Mouse (Mus musculus) heart, embryonic 15.5 days (tissue): ENCODE data around the gene Zfyve19. TPM values are rescaled to one million over a fixed set of nuclear protein-coding genes. Genes with fewer than 3 reads are reported as not detected.

Experiments used
- ATAC-seq: fragments of 200-750 bp; cut with Nextera tagmentation; replicated peaks from 2 replicates; pipeline ENCODE4 v1.8.0; 2017; ENCODE audit warnings: low read depth, moderate TSS enrichment; ENCODE audit not compliant: insufficient number of reproducible peaks, insufficient read depth, low FRiP score
- H3K27ac ChIP-seq: fragments of 300-500 bp; sonication (generic); 2 replicates; pipeline ENCODE4 v1.5.1; 2015; ENCODE audit warnings: mild to moderate bottlenecking, inconsistent platforms
- H3K27me3 ChIP-seq: fragments of 300-500 bp; sonication (generic); 2 replicates; pipeline ENCODE4 v1.6.1; 2015; ENCODE audit warnings: inconsistent platforms
- H3K36me3 ChIP-seq: fragments of 300-500 bp; sonication (generic); 2 replicates; pipeline ENCODE4 v1.6.1; 2015; ENCODE audit warnings: mild to moderate bottlenecking, inconsistent platforms
- H3K4me1 ChIP-seq: fragments of 300-500 bp; sonication (generic); replicated peaks from 2 replicates; pipeline ENCODE4 v1.6.1; 2015; ENCODE audit warnings: inconsistent platforms
- H3K4me2 ChIP-seq: fragments of 300-500 bp; sonication (generic); 2 replicates; pipeline ENCODE4 v1.6.1; 2015; ENCODE audit warnings: inconsistent platforms, mild to moderate bottlenecking, moderate library complexity
- H3K4me3 ChIP-seq: fragments of 300-500 bp; sonication (generic); 2 replicates; pipeline ENCODE4 v1.5.1; 2015; ENCODE audit warnings: mild to moderate bottlenecking, inconsistent platforms
- H3K9ac ChIP-seq: fragments of 300-500 bp; sonication (generic); 2 replicates; pipeline ENCODE4 v1.6.1; 2015; ENCODE audit warnings: mild to moderate bottlenecking, inconsistent platforms
- H3K9me3 ChIP-seq: fragments of 300-500 bp; sonication (generic); replicated peaks from 2 replicates; pipeline ENCODE4 v1.6.1; 2016; ENCODE audit warnings: inconsistent platforms
- WGBS: fragments of 180-500 bp; shearing (Covaris S2); methylation state at CpG from one replicate; pipeline ENCODE4 v1.1.7; 2015; ENCODE audit warnings: mixed read lengths; 5-methylcytosine and 5-hydroxymethylcytosine counted together
- polyA plus RNA-seq: library from polyadenylated mRNA; unstranded; fragments of >200 nt; fragmentation: Nextera tagmentation; extraction: Ambion mirVana; gene quantifications from 2 replicates; pipeline ENCODE4 v1.2.1, GENCODE M21; 2015

Gene Zfyve19
- polyA plus RNA-seq, 1 experiment from 2014 or later = 29.7 TPM

DNA sequence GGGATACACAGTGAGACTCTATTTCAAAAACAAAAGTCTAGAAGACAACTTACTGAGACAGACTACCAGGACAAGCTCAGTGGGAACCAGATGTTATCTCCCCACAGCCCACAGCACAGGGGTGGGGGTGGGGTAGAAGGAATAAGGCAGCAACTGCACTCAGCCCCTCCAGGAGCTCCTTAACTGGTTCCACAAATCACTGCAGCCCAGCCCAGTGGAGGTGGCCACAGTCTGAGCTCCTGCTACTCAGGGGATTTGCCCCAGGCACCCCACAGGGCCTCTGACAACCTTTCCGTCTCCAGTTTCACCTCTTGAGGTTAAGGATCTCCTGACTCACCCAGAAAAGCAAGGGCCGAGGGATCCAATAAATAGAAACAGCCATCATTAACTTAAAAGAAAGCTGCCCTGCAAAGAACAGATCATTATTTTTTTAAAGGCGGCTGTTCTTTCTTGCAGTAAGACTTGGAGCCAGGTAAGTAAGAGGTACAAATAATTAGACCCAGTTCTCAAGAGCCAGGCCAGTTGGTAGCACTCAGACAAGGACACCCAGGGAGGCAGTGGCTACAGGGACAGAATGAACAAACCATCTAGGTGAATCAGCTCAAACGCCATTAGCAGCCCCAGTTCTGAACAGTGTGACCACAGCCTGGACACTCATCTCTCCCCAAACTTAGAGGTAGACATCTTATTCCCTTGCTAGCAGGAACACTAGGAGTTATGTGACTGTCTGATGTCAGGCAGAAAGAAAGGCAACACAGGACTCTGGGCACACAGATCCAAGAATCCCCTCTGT is 11.9 kb upstream of the Zfyve19 start:
- Histone ChIP-seq H3K9me3 (no peaks in the 10 kb centered on the region), H3K9ac (no peak overlapping the region), H3K27me3 (no peaks in the 10 kb centered on the region), H3K36me3 (no peaks in the 10 kb centered on the region), H3K4me1 (peaks cover 12% of the 10 kb centered on the region), H3K4me3 (no peak overlapping the region), H3K27ac (no peak overlapping the region), H3K4me2 (no peak overlapping the region)
- WGBS = 43% methylated on average over 4 of the region's 4 CpGs
- ATAC-seq = no peak

DNA sequence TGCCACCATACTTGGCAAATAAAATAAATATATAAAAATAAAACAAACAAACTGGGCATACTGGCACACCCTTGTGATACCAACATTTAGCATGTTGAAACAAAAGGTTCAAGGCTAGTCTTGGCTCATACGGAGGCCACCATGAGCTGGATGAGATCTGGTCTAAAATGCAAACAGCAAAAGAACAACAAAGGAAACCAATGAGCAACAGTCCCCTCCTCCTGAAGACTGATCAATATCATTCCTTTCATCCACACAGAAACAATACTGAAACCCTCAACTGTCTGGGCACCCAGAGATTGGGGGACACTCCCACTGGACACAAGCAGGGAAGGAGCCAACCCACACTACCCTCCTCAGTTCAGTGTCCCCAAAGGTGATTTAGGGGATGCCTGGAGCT is 10.9 kb upstream of the Zfyve19 start:
- Histone ChIP-seq H3K9me3 (no peaks in the 10 kb centered on the region), H3K4me1 (peaks cover 12% of the 10 kb centered on the region), H3K4me2 (no peak overlapping the region), H3K27me3 (no peaks in the 10 kb centered on the region), H3K4me3 (no peak overlapping the region), H3K36me3 (no peaks in the 10 kb centered on the region), H3K27ac (no peak overlapping the region), H3K9ac (no peak overlapping the region)
- WGBS = 77% methylated on average over 1 of the region's 1 CpGs
- ATAC-seq = no peak

DNA sequence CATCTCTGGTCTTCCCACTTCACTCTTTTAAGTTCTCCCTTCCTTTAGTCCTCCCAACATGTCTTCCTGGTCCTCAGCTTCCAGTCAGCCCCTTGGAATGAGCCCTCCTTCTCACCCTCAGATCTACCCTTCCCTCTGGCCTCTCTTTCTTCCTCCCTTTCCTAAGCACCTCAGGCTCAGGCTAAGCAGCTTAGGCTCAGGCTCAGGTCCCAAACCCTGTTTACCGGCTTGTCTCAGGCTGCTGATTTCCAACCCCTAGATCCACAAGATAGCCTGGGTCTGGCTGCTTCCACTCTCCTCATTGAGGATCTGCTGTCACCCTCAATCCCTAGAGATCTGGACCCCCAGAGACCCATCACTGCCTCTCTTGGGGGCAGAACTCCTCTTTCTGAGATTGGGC is 10.4 kb upstream of the Zfyve19 start:
- no peaks in the 10 kb centered on the region for H3K27me3 ChIP-seq
- H3K36me3 ChIP-seq = no peaks in the 10 kb centered on the region
- 33% methylated on average over 1 of the region's 1 CpGs for WGBS
- H3K4me2 ChIP-seq = no peak overlapping the region
- peaks cover 16% of the 10 kb centered on the region for H3K4me1 ChIP-seq
- no peak overlapping the region for H3K4me3 ChIP-seq
- ATAC-seq = no peak
- no peak overlapping the region for H3K9ac ChIP-seq
- H3K9me3 ChIP-seq = no peaks in the 10 kb centered on the region
- H3K27ac ChIP-seq = no peak overlapping the region

DNA sequence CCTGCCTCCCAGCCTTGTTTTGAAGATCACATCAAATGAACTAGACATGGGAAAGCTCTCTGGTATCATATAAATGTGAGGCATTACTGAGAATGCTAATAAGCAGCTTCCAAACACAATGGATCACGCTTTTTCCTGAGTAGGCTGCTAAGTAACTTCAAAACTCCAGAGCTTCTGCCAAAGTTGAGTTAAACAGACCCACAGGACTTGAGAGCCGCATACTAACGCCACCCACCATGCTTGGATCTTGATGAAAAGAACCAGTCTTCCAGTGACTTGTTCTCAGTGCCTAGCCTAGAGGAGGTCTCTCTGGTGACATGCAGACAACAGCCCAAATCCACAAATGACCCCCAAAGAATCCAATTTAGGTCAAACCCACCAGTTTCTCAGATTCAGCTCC is 9.5 kb upstream of the Zfyve19 start:
- no peak for ATAC-seq
- H3K4me1 ChIP-seq = peaks cover 22% of the 10 kb centered on the region
- WGBS = 77% methylated on average over 3 of the region's 3 CpGs

DNA sequence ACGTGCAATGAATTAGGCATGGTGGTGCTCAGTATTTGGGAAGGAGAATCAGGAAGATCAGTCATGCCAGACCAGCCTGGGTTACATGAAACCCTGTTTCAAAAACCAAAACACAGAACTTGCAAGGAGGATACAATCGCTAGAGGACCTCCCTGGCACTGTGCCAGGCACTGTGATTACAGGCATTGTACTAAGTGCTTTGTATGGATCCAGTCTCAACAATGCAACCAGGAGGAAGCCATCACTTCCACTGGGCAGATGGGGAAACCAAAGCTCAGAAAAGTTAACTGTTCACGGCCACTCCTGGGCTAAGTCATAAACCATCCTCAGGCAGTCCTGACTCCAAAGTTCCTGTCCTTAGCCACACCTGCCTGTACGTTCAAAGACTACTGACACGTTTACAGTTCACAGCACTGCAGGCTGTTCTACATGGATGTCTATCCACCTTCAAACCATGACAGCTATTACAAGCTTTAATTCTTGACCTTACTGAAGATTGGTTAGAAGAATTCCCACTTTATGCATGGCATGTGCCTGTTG is 5.4 kb upstream of the Zfyve19 start:
- H3K9ac ChIP-seq = no peak overlapping the region
- no peak overlapping the region for H3K4me2 ChIP-seq
- 54% methylated on average over 5 of the region's 5 CpGs for WGBS
- no peaks in the 10 kb centered on the region for H3K36me3 ChIP-seq
- peaks cover 19% of the 10 kb centered on the region for H3K4me1 ChIP-seq
- H3K27me3 ChIP-seq = no peaks in the 10 kb centered on the region
- H3K4me3 ChIP-seq = no peak overlapping the region
- peak overlapping the region; percentile 3; the same call in 1 of the 2 replicates for H3K27ac ChIP-seq
- H3K9me3 ChIP-seq = no peaks in the 10 kb centered on the region
- ATAC-seq = no peak

More for the DNA sequence above, 9.5 kb upstream of the Zfyve19 start:
- Histone ChIP-seq H3K4me2 (no peak overlapping the region), H3K27ac (no peak overlapping the region), H3K9me3 (no peaks in the 10 kb centered on the region), H3K36me3 (no peaks in the 10 kb centered on the region), H3K9ac (no peak overlapping the region), H3K4me3 (no peak overlapping the region), H3K27me3 (no peaks in the 10 kb centered on the region)

DNA sequence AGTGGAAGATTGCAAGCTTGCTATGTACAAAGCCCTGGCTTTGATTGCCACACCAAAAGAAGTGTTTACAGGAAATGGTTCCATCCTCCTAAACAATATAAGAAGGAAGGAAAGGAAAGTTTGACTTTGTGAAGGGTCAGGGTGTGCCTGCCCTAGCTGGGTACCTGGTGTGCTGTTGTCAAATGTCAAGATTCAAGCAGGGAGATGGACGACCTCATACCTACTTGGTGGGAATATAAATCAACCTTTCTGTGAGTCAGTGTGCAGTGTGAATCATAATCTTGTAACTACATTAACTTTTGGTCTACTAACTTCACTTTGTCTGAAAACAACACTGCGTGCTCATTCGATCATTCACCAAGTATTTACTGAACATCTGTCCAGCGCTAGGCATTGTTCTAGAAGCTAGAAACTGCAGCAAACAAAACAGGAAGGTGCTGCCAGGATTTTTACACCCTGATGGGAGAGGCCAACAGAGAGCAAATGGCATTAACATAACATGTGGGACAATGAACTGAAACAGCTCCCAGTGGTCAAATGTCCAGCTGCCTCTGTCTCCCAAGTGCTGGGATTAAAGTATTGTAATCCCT is 4.5 kb upstream of the Zfyve19 start:
- Histone ChIP-seq H3K36me3 (no peaks in the 10 kb centered on the region), H3K4me3 (no peak overlapping the region), H3K4me2 (no peak overlapping the region), H3K4me1 (peaks cover 19% of the 10 kb centered on the region), H3K9me3 (no peaks in the 10 kb centered on the region), H3K27ac (peak overlapping the region; percentile 26; the same call in 1 of the 2 replicates), H3K9ac (no peak overlapping the region), H3K27me3 (no peaks in the 10 kb centered on the region)
- 68% methylated on average over 4 of the region's 4 CpGs for WGBS
- ATAC-seq = no peak

DNA sequence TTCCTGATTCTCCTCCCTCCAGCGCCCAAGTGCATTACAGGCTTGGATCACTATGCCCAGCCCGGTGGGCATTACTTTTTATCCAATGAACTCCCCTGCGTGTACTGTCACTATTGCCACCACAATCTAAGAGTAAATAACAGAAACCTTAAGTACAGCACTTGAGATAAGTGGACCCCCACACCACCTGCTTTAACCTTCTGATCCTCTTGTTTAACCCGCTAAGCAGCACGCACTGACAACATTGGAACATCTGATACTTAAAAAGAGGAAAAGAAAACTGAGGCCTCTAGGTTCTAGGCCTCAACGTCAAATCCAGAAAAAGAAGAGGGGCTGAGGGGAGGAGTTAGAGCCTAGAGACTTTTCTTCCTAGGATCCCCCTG is 465 bp upstream of the Zfyve19 start:
- Histone ChIP-seq H3K9ac (peak overlapping the region; percentile 63), H3K4me1 (peaks cover 24% of the 10 kb centered on the region), H3K4me3 (peak overlapping the region; percentile 89), H3K9me3 (no peaks in the 10 kb centered on the region), H3K27ac (peak overlapping the region; percentile 93), H3K36me3 (peaks cover 23% of the 10 kb centered on the region), H3K27me3 (no peaks in the 10 kb centered on the region), H3K4me2 (peak overlapping the region; percentile 64)
- no peak for ATAC-seq
- 8% methylated on average over 6 of the region's 6 CpGs for WGBS

DNA sequence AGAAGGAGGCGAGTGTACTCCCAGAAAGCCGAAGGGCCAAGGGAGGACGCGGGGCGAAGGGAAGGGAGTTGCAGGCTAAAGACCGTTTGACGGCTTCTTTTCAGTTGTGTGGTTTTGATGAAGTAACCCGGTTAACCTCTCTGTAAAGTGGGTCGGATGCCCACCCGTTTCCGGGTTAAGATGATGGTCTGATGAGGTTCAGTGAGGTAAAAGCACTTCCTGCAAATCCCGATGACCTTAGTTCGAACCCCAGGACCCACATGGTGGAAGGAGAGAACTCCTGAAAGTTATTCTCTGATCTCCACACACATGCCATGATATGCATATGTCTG is 725 bp downstream of the Zfyve19 start:
- H3K4me1 ChIP-seq = peaks cover 16% of the 10 kb centered on the region
- under 1% methylated on average over 13 of the region's 13 CpGs for WGBS
- H3K9me3 ChIP-seq = no peaks in the 10 kb centered on the region
- peak overlapping the region; percentile 93 for H3K27ac ChIP-seq
- peak overlapping the region; percentile 64 for H3K4me2 ChIP-seq
- H3K36me3 ChIP-seq = peaks cover 33% of the 10 kb centered on the region
- ATAC-seq = no peak
- peak overlapping the region; percentile 79 for H3K9ac ChIP-seq
- no peaks in the 10 kb centered on the region for H3K27me3 ChIP-seq
- H3K4me3 ChIP-seq = peak overlapping the region; percentile 89

DNA sequence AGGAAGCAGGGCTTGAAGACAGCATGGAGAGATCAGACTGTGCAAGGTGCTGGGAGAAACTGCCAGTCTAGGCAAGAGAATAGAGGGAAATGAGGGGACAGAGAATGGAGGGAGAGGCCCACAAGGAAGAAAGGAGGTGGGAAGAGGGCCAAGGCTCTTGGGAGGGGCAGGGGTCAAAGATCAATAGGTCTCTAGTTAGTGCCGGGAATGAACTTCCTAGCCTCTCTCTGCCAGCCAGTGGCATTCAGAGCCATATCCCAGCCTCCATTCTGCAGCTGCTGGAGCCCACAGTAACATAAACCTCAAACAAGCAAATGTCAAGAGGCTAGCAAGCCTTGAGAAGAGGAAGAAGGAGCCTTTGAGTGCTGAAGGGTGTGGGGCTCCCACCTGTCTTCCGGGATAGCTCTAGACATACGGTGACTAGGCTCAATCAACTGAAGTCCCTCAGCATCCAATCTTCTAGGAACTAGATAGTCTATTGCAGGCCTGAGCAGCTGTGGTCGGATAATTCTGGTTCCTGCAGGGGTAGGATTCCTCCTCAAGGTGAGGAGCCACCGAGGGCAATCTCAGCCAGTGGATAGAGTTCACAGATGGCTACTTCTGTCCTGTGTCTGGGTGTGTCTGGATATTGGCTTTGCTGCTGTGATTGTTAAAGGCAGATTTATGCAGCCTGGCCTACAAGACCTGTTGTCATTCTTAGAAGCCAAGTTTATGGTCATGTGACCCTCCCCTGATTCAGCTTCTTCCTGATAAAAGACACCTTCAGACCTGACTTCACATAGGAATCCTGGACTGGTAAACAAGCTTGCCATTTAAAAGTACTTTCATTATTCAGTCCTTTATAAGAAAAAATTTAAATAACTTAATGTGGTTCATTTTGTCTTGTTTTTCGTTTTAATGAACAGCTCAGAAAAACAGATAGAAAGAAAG is 21.6 kb downstream of the Zfyve19 start, which contains the start of gene Ppp1r14d:
Gene Ppp1r14d, minus strand, starts transcription at position 132 of the 930 bp plus-strand sequence.
- Histone ChIP-seq H3K27me3 (peaks cover 20% of the 10 kb centered on the region), H3K4me1 (no peaks in the 10 kb centered on the region), H3K9me3 (no peaks in the 10 kb centered on the region), H3K9ac (no peak within 1 kb of the TSS), H3K36me3 (no peaks in the 10 kb centered on the region), H3K27ac (no peak within 1 kb of the TSS), H3K4me2 (no peak within 1 kb of the TSS), H3K4me3 (no peak within 1 kb of the TSS)
- no peak for ATAC-seq
- WGBS = 75% methylated on average over 6 of the region's 6 CpGs

DNA sequence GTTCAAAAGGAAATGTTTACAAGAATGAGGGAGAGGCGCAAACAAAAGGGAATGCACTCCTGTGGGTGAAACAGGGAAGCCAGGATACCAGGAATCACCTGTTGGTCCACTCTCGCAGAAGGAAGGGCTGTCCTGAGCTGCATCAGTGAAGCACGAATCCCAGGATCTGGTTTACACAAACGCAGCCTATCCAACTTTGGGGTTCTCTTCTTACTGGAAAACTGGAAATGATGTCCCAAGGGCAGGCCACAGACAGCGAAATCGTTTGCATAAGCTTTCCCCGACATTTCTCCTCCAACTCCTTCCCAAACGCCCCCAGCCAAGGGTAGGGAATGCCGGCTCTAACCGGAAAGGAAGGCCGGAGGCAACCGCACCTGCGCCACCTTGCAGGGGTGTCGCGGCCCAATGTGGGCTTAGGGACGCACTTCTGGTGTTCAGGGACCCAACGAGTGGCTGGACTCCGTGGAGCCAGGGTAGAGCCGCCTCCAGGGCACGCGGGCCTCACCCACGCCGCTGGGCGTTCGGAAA is 28.3 kb downstream of the Zfyve19 start:
- Histone ChIP-seq H3K36me3 (no peaks in the 10 kb centered on the region), H3K9ac (peak overlapping the region; percentile 35; the same call in 1 of the 2 replicates), H3K27ac (no peak overlapping the region), H3K4me1 (peaks cover 12% of the 10 kb centered on the region), H3K27me3 (peaks cover 72% of the 10 kb centered on the region), H3K4me3 (peak overlapping the region; percentile 50), H3K9me3 (no peaks in the 10 kb centered on the region), H3K4me2 (peak overlapping the region; percentile 76)
- ATAC-seq = no peak
- 10% methylated on average over 25 of the region's 25 CpGs for WGBS
